12 mouse cellular contexts compared by ENCODE assay signal in the genomic region with DNA sequence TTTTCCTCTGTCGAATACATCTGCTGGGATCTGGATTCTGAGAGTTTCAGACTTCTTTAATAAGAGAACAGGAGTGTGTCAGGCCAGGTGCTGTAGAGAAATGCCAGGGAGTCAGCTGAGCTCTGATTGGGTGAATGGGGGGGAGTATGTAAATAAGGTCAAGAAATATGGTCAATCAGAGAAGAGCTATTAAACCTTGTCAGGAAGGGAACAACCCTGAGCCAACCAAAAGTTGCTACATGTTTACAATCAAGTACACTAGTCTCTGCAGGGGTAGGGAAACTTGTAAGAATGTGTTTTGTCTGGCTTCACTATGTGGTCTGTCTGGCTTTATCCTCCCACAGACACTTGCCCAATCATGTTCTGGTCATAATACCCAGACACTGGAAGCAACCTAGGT.
"Had no signal": no experiment of that assay in that cellular context is flagged by ENCODE, and none has a peak within 500 bp of the region (broad histone marks: within the 10 kb centered on the region; RNA-seq: fewer than 3 reads in every experiment).

No protein-coding gene starts in this region.

- ATAC-seq: liver, postnatal 0 days; lung, postnatal 0 days; midbrain, embryonic 13.5 days; midbrain, embryonic 16.5 days had no signal

- DNase-seq: kidney, adult 2 months; kidney, postnatal 25 days; layer of hippocampus, postnatal 36 days; left cerebral cortex, postnatal 4 days; liver, postnatal 0 days; lung, embryonic 14.5 days; retina, postnatal 1 day; right cerebral cortex, postnatal 25 days; thymus, postnatal 4 days had no signal
